Mouse (Mus musculus): ENCODE data around the gene Gm20388.
"Not testable (repeated sequence)": the region's sequence is repeated elsewhere in the genome, so short reads cannot be mapped to it uniquely, and the experiment has no call there.

The Gm20388 gene

DNA sequence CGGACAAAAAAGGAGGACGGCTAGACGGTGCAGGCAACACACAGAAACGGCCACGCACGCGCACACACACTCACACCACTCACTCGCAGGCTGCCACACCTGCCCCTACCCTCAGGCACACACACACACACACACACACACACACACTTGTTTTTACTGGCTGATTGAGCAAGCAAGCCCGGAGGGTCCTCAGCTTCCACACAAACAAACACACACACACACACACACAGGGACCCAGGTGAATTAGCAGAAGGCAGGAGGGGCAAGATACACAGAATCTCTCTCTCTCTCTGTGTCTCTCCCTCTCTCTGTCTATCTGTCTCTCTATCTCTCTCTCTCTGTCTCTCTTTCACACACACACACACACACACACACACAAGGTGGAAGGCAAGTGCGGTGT is 3664.7 kb downstream of the Gm20388 start:
- peak; percentile 1 for DNase-seq (ENCODE audit: low spot score)

DNA sequence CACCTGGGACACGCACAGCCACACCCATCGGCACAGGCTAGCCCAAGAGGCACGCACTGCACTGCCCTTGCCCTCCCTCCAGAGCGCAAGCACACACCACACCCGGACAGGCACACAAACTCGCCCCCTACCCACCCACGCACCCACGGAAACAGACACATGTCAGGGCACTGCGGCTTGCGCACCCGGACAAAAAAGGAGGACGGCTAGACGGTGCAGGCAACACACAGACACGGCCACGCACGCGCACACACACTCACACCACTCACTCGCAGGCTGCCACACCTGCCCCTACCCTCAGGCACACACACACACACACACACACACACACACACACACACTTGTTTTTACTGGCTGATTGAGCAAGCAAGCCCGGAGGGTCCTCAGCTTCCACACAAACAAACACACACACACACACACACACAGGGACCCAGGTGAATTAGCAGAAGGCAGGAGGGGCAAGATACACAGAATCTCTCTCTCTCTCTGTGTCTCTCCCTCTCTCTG is 3690.1 kb downstream of the Gm20388 start:
- DNase-seq (ENCODE audit: low spot score), result not testable (repeated sequence)

DNA sequence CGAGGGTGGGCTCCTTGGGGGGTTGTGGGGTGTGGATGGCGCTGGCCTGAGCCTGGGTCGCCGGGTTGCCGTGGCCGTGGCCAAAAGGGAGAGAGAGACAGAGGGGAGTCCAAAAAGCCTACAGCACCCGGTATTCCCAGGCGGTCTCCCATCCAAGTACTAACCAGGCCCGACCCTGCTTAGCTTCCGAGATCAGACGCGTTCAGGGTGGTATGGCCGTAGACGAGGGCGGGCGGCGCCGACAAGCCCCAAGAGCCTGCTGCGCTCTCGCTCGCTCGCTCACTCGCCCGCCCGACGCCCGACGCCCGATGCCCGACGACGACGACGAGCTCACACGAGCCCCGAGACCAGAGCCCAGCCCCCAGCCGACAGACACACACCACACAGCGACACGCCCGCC is 3690.8 kb downstream of the Gm20388 start:
- DNase-seq (ENCODE audit: low spot score), result not testable (repeated sequence)

DNA sequence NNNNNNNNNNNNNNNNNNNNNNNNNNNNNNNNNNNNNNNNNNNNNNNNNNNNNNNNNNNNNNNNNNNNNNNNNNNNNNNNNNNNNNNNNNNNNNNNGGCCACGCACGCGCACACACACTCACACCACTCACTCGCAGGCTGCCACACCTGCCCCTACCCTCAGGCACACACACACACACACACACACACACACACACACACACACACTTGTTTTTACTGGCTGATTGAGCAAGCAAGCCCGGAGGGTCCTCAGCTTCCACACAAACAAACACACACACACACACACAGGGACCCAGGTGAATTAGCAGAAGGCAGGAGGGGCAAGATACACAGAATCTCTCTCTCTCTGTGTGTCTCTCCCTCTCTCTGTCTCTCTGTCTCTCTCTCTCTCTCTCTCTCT is 3702.0 kb downstream of the Gm20388 start:
- DNase-seq (ENCODE audit: low spot score), result not testable (repeated sequence)

DNA sequence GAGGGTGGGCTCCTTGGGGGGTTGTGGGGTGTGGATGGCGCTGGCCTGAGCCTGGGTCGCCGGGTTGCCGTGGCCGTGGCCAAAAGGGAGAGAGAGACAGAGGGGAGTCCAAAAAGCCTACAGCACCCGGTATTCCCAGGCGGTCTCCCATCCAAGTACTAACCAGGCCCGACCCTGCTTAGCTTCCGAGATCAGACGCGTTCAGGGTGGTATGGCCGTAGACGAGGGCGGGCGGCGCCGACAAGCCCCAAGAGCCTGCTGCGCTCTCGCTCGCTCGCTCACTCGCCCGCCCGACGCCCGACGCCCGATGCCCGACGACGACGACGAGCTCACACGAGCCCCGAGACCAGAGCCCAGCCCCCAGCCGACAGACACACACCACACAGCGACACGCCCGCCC is 3712.9 kb downstream of the Gm20388 start:
- DNase-seq (ENCODE audit: low spot score), result not testable (repeated sequence)

DNA sequence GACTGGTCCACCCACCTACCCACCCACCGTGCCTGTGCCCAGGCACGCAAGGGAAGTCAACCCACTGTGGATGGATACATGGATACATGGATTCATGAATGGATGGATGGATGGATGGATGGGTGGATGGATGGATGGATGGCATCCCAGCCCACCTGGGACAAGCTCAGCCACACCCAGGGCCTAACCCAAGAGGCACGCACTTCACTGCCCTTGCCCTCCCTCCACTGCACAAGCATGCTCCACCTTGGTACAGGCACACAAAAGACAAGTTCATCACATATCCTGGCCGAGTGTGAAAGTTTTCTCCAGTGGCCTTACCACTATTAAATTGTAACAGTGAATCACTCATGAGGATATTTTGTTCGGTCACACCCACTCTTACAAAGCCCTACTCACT is 3713.6 kb downstream of the Gm20388 start:
- no peak for DNase-seq (ENCODE audit: low spot score)

DNA sequence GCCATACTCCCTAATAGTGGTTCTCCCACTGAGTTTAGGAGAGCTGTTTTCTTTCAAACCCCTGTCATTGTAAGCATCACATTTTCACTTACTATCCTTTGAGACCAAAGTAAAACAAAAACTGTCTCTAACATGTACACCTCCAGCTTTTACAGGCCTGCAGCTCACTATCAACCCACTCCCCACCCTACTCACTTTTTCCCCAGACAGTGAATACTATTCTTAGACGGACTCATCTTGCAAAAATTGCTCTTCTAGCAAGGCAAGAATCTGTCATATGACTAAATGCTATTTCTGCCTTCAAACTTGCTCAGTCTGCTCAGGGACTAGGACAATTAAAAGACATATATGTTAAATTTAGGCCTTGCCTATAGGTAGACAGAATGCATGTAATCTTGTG is 3714.1 kb downstream of the Gm20388 start:
- DNase-seq (ENCODE audit: low spot score), result no peak

DNA sequence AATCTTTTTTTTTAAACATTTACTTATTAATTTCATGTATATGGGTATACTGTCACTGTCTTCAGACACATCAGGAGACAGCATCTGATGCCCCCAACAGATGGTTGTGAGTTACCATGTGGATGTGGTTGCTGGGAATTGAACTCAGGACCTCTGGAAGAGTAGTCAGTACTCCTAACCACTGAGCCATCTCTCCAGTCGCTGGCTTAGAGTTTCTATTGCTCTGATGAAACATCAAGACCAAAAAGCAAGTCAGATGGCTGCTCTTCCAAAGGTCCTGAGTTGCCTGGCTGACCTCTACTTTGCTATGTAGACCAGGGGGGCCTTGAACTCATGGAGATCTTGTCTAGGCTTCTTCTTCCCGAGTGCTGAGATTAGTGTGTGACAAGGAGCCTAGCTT is 3715.1 kb downstream of the Gm20388 start:
- DNase-seq (ENCODE audit: low spot score), result no peak

DNA sequence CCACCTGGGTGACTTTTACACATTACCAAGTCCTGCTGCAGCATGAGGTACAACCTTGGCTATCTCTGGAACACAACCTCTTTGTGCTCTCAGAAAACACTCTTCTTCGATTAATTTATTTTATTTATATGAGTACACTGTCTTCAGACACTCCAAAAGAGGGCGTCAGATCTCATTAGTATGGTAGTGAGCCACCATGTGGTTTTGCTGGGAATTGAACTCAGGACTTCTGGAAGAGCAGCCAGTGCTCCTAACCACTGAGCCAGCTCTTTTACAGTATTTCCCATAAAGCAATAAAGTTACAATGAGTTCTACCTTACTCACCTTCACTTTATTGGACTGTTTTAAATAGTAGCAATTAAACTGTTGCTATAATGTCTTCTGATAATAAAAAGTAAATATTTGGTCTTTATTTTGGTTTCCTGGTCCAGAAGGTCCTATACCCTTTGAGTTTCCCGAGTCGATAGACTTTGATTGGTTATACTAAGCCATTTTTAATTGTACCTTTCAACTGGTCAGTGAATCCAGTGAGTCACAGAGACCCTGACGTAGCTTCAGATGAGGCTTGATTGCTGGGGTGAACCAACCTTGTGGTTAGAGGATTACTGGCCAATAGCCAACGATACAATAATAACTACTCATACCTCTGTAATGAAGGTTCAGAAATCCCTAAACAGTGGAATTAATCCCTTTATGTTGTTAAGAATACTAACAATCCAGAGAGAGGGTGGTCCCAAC is 3716.9 kb downstream of the Gm20388 start:
- DNase-seq (ENCODE audit: low spot score), result no peak

DNA sequence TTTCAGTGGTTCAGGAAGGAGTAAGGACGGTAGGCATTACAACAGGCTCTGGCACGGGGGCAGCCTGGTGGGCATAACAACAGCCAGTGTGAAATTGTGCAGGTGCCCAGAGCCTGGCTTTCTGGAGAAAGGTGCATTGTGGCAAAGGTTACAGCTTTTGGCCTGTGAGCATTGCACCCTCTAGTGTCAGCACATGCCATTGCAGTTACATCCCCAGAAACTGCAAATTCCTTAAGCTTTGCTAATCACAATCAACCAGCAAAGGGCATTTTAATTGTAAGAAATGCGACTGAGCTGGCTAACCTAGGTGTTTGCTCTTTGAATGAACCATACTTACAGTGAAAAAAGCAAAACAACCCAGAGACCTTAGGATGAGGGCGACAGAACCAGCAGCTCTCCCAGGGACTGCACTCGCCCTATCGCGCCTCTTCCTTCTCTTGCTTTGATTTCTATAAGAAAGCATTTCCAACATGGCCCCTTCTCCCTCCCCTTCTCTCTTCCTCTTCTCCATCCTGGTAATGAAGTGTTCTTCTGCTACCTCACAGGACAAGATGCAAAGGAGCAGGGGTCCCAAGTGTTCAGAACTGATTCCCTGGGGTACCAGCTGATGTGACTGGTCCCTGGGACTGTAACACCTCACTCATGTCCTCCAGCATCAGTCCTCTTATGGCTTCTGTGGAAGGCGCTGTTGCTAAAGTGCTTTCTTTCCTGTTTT is 3717.8 kb downstream of the Gm20388 start:
- peak; percentile 49 for DNase-seq (ENCODE audit: low spot score)

DNA sequence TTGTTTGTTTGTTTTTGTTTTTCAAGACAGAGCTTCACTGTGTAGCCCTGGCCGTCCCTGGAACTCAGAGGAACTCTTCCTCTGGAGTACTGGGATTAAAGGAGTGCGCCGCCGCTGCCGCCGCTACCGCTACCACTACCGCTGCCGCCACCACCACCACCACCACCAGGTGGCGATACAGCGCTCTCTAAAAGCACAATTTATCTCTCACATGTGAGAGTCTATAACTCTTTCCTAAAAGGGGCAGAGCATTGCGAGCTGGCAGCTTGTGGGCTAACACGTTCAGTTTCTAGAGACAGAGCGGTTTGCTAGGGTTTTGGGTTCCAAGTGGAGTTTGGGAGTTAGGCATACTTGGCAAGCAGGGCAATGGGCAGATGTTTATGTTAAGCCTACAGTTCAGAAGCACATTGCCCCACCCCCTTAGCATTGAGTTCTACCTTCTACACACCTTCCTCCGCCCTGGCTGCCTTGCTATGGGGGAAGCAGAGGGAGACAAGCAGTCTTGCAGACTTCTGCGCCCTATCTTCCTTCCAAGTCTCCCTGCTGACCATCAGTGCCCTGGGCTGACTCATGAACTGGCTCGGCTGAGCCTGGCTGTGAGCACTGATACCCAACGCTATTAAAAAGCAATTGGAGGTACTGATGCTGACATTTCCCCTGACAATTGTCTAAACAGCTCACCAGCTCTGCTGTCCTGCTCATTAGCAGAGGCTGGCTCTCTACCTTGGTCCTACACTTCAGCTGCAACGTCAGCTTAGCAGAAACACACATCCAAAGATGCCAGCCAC is 3718.5 kb downstream of the Gm20388 start:
- peak; percentile 62 for DNase-seq (ENCODE audit: low spot score)

DNA sequence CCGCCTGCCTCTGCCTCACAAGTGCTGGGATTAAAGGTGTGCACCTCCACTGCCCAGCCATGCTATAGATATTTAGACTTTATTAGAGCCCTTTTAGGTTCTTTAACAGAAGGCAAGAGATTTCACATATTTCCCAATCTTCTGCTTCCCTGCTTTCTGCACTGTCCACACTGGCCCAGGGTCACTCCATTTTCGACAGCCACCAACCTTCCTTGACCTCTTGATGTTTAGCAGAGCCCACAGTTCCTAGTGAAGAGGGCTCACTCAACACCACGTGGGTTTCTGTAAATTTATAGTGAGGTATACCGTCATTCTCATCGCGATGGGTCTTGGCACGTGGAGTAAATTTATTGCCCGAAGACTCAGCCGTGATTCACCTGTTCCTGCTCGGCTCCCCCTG is 3719.4 kb downstream of the Gm20388 start:
- no peak for DNase-seq (ENCODE audit: low spot score)

DNA sequence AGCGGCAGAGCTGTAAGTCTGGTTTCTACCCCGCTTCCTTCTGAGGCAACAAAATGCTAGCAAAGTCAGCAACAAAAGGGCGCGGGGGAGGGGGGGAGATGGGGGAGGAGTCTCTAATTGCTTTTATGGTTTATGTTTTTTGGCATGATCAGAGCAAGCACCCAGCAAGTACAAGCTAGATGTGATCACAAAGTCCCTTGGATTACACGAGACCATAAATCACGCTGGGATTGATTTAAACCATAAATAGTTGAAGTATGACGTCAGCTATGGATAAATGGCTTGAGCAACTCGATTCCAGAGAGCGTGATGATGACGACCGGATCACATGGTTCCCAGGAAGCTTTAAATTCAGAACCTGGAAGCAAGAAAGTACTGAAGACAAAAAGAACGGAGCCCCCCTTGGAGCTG is 3720.2 kb downstream of the Gm20388 start:
- no peak for DNase-seq (ENCODE audit: low spot score)

DNA sequence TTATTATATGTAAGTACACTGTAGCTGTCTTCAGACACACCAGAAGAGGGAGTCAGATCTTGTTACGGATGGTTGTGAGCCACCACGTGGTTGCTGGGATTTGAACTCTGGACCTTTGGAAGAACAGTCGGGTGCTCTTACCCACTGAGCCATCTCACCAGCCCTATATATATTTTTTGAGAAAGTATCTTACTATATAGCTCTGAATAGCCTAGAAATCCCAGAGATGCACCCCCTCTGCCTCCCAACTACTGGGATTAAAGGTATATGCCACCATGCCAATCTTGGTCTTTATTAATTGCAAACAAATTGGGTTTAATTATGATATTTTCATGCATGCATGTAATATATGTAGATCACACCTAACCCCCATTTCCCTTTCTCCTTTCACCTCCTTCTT is 3721.1 kb downstream of the Gm20388 start:
- not testable (repeated sequence) for DNase-seq (ENCODE audit: low spot score)

DNA sequence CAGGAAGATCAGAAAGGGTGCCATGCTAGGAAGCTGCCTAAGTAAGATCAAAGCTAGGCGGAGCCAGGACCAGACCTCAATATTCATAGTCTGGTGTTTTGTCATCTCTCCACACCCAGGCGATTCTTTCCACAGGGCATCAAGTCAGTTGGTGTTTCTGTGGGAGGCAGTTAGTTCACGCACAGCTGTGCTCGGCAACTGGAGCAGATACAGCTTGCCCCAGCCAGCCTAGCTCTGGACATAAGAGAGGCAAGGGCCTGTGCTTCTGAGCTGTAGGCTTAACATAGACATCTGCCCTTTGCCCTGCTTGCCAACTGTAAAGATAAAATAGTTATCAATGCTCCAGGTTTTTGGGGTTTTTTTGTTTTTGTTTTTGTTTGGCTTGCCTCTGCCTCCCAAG is 3721.6 kb downstream of the Gm20388 start:
- no peak for DNase-seq (ENCODE audit: low spot score)

DNA sequence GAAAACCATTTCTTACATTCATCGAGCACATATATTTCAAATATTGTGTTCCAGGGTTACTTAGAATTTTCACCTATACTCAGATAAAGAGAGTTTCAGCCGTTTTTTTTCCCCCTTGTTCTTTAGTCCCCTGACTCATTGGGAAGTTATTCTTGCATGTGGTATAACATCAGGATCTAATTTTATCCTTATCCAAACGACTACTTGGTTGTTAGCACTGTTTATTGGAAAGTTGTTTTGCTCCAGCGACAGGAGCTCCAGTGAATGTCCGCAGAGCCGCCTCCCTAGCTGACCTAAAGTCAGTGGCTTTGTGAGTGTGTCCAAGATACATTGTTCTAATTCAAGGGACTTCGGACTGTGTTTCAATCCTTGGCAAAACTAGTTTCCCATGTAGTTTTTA is 3723.2 kb downstream of the Gm20388 start:
- DNase-seq (ENCODE audit: low spot score), result no peak

DNA sequence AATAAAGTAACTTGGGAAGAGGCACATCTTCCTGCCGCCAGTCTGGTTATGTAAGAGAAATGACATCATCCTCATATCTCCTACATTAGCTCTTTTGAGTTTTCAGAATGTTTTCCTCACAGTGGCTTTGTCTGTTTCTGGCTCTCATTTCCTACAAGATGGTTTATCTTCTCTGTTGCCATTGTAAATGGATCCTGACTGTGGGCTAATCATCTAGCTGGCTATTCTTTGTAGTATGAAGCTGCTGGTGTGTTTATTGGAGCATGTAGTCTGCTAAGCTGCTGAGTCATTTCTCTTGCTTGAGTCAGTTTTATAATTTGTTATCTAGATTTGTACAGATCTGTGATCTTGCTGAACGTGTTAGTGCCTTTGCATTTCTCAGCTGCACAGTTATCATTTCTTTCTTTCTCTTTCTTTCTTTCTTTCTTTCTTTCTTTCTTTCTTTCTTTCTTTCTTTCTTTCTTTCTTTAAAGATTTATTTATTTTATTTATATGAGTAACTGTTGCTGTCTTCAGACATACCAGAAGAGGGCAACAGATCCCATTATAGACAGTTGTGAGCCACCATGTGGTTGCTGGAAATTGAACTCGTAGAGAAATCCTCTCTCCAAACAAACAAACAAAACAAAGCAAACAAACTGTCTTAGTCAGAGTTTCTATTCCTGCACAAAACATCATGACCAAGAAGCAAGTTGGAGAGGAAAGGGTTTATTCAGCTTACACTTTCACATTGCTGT is 3723.9 kb downstream of the Gm20388 start:
- DNase-seq (ENCODE audit: low spot score), result no peak

DNA sequence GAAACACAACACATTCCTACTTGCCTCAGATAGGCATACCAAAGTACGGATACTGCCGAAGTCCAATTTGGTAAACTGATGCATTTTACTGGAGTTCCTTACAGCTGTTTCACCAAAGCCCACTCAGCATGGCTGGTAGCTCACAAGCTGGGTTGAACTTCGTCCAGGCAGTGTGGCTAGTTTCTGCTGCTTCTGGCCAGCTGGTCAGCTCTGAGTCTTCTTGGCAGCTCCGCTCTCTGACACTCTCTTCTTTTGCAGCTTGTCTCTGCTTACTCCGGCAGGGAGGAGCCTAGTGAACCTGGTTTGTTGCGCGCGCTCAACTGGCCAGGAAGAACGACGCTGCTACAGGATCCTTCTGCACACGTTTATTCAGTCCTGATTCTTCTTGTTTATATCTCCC is 3725.0 kb downstream of the Gm20388 start:
- no peak for DNase-seq (ENCODE audit: low spot score)

DNA sequence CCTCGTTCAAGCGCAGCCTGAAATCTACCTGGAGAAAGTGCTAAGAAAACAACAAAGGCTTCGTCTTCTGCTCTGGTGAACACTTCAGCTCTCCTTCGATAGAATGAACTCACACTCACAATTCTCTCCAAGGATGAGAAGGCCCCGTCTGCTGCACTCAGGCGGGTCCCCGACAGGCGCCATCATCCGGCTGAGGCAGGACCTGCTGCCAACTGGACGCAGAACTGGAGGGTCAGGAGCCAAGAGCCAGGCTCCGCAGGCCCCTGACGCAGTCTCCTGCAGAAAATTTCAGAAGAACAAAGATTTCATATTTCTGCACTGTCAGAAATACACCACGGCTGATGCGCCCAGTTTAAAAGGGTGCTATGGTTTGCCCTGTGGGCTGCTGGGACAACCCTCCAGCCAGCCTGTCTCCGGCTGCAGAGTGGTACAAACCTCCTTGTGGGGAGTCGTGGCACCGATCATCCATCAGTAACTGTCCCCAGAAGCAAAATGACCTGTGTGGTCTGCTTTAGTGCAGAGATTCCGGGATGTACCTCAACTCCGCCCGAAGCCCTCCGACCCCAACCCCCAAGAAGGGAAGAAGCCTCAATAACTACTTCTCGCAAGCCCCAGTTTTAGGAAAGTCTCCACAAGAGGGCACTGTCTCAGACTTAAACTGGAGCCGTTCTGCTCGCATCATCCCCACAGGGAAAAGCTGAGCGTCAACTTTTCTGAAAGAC is 3732.8 kb downstream of the Gm20388 start:
- peak; percentile 56 for DNase-seq (ENCODE audit: low spot score)

DNA sequence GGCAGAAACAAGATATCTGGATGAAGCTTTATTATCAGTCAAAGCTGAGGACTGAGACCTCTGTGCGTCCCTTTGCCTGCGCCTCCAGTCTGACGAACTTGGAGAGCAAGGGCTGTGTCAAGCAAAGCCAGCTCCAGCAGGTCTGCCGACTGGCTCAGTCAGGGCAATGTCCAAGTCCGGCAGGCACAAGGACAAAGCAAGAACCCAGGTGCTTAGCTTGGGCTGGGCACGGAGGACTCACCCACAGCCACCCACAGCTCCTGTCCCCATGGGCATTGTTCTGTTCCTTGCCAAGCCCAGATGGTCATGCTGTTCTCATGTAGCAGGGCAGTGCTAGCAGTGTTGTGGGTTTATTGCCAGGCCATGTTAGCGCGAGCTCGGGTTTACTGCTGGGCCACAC is 3734.6 kb downstream of the Gm20388 start:
- no peak for DNase-seq (ENCODE audit: low spot score)

All from ovary, postnatal 14 days (tissue).